Mouse (Mus musculus) Patski (cell line): ENCODE data around the gene Pif1. TPM values are rescaled to one million over a fixed set of nuclear protein-coding genes. Genes with fewer than 3 reads are reported as not detected.
A peak's percentile ranks its signal among the peaks of the same experiment; 100 is the strongest.

ENCODE experiments used
- ATAC-seq: fragments of 100-300 bp; one replicate; pipeline ENCODE4 v1.8.0; 2021
- CTCF ChIA-PET: fragments of 350-600 bp; sonication (Branson Sonifier 250); formaldehyde crosslinking; loops from one replicate; lab custom pipeline; 2022; ENCODE audit warnings: inconsistent platforms; lab: Charles Lee
- POLR2A ChIA-PET: fragments of 350-600 bp; sonication (Branson Sonifier 250); formaldehyde crosslinking; loops from one replicate; lab custom pipeline; 2022; ENCODE audit warnings: antibody characterized with exemption, inconsistent platforms; lab: Charles Lee
- DNase-seq: peaks from one replicate; pipeline ENCODE4 v3.0.0-alpha.2; 2011; ENCODE audit warnings: low read depth, low spot score
- H3K27me3 ChIP-seq: fragments of 371-371 bp; one replicate; pipeline ENCODE4 v1.5.1; 2021
- CTCF ChIP-seq: fragments of 100-300 bp; IDR thresholded peaks from one replicate; pipeline ENCODE4 v1.5.1; 2021
- in situ Hi-C: fragments of 300-500 bp; cut with MboI; formaldehyde crosslinking; loops from 3 replicates; pipeline ENCODE4 v1.11.1; 2018; ENCODE audit warnings: low pct_unique_long_range_greater_than_20kb, mixed read lengths
- polyA plus RNA-seq: library from polyadenylated mRNA; unstranded; gene quantifications from one replicate; pipeline ENCODE4 v1.2.3, GENCODE M21; 2021

The Pif1 gene
- polyA plus RNA-seq, 1 experiment from 2014 or later = 7.2 TPM

DNA sequence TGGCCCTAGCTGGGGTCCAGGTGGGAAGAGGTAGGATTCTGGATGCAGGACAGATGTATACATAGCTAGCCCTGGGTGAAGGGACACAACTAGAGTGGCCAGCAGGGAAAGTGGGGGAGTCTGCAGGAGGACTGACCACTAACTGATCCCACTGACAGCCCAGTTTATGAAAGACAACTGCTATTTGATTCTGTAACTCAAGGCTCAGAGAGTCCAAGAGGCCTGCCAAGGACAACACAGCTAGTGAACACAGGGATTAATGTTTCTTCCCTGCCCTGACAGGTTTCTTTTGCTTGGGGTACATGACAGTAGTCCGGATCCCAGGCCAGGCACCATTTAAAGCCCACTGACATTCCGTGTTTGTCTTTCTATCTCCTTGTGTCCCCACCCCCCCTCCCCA, 20.2 kb downstream of the Pif1 start:
- CTCF ChIA-PET = interaction anchor here (1.4 to 7.1 kb wide), 4 partner anchors 8 to 61 kb away, joined by 3 to 116 read pairs (median 6); partner anchors contain the start of genes Oaz2 and Rbpms2
- DNase-seq = no peak
- in situ Hi-C loops = loop anchor here (5.0 kb wide), 2 partner anchors 55 to 245 kb away; no protein-coding TSS in a partner anchor
- TF ChIP-seq CTCF = no peak
- H3K27me3 ChIP-seq = no peaks in the 10 kb centered on the region
- POLR2A ChIA-PET = interaction anchor here (0.9 kb wide), 1 partner anchor 57 kb away, joined by 3 read pairs; no protein-coding TSS in a partner anchor
- ATAC-seq = no peak

DNA sequence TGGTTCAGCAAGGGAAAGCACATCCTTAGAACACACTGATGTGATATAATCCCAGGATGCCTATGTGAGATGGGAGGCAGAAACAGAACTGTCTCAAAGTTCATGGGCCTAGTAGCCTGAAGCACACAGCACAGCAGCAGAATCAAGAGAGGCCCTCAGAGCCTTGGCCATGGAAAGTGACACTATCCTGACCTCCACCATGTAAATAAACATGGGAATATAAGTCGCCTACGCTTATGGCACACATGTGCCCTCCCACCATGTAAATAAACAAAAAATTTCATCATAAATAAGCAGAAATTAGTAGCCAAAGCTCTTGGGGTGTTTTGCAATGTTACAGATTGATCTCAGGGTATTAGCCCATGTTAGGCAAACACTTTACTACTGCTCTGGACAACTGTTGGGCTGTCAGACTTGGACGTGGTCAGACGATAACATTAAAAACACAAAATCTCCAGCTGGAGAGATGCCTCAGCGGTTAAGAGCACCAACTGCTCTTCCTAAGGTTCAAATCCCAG, 25.1 kb downstream of the Pif1 start:
- H3K27me3 ChIP-seq = no peaks in the 10 kb centered on the region
- CTCF ChIA-PET = no interaction called here
- DNase-seq = no peak
- in situ Hi-C loops = no loop called here
- TF ChIP-seq CTCF = no peak
- ATAC-seq = no peak
- POLR2A ChIA-PET = no interaction called here

DNA sequence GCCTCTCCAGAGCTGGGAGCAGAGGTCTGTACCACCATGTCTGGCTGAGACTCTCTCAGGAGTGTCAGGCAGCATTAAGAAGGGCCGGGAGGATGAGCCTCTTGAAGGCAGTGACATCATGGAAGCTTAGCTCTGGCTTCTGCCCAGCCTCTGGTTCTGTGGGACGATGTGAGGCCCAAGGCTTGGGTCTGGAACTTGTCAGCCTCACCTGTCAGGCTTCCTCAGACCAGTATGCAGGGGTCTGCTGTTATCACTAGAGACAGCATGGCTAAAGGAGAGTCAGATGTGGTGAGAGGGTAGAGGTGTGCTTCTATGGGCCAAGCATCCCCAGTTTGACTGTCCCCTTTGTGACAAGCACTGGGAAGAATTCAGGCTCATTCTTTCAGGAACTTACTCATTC, 26.1 kb downstream of the Pif1 start:
- DNase-seq = no peak
- in situ Hi-C loops = no loop called here
- ChIA-PET POLR2A (interaction anchor here (0.7 kb wide), 1 partner anchor 318 kb away, joined by 3 read pairs; no protein-coding TSS in a partner anchor), CTCF (interaction anchor here (0.8 kb wide), 1 partner anchor 51 kb away, joined by 3 read pairs; no protein-coding TSS in a partner anchor)
- no peaks in the 10 kb centered on the region for H3K27me3 ChIP-seq
- no peak for TF ChIP-seq CTCF
- ATAC-seq = no peak

DNA sequence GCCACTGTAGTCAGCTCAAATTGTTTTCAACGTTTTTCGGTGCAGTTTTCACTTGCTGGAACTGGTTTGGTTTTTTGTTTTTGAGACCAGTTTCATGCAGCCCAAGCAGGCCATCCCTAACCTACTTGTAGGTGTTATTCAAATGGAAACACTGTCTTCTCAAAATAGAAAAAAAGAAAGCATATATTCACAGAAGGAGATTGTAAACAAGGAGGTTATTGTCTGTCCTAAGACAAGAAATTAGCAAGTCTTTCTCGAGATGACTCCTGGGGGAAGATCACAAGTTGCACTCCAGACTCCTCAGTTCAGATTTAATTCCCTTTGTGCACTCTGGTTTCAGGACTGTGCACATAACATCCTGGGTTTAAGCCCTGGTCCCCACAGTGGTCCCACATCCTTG, 32.4 kb downstream of the Pif1 start:
- H3K27me3 ChIP-seq = no peaks in the 10 kb centered on the region
- DNase-seq (no peak), ATAC-seq (no peak)
- TF ChIP-seq CTCF = no peak
- POLR2A ChIA-PET = no interaction called here
- CTCF ChIA-PET = interaction anchor here (1.0 to 1.2 kb wide), 2 partner anchors 9 to 14 kb away, joined by 3 to 4 read pairs; no protein-coding TSS in a partner anchor
- in situ Hi-C loops = no loop called here

DNA sequence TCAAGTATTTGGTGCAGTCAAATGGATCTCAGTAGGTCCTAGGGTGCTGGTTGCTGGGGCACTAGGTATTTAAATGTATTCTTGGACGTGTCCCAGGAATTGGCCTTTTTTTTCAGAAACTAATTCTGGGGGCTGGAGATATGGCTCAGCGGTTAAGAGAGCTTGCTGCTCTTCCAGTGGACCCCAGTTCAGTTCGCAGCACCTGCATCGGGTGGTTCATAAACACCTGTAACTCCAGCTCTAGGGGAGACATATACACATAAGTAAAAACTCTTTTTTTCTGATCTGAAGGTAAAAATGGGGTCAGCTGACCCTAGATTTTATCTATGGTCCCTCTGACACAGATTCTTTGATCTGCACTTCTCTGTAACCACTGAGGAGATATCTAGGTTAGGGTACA, 34.2 kb downstream of the Pif1 start:
- no peak for DNase-seq
- no peaks in the 10 kb centered on the region for H3K27me3 ChIP-seq
- CTCF ChIA-PET = interaction anchor here (1.3 to 1.9 kb wide), 2 partner anchors 17 to 40 kb away, joined by 3 to 5 read pairs; no protein-coding TSS in a partner anchor
- TF ChIP-seq CTCF = no peak
- in situ Hi-C loops = no loop called here
- POLR2A ChIA-PET = no interaction called here
- ATAC-seq = no peak

DNA sequence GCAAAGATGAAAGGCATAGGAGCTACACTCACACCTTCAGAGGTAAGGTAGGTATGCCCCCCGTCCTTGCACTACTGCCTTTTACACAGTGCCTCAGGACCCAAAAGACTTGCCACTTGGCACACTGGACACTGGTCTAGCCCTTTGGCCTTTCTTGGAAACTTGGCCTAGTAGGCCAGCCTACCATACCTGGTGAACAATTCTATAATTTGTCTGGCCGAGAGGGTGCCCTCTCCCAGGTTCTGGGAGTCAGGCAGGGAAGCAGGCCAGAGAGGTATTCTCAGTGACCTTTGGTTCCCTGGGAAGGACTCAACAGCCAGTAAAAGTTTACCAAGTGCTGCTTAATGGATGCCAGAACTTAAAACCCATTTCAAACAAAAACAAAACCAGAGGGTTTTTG, 34.7 kb downstream of the Pif1 start:
- in situ Hi-C loops = no loop called here
- ChIA-PET CTCF (interaction anchor here (1.3 to 1.9 kb wide), 2 partner anchors 16 to 40 kb away, joined by 3 to 5 read pairs; no protein-coding TSS in a partner anchor), POLR2A (no interaction called here)
- DNase-seq (no peak), ATAC-seq (no peak)
- TF ChIP-seq CTCF = no peak
- H3K27me3 ChIP-seq = no peaks in the 10 kb centered on the region

DNA sequence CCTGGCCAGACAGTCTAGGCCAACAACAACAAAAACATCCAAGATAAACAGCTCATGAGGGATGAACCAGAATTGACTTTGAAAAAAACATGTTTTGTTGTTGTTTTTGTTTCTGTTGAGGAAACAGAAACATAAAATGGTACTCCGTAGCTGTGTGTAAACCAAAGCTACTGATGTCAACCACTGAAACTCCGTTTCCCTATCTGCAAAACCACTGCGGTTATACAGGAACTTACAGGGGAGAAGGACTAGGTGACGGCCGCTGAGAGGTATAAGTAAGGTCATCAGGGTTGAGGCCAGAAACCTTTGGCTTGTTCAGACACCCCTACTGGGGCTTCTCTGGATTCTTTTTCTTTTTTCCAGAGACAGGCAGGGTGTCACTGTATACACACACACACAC, 35.9 kb downstream of the Pif1 start:
- POLR2A ChIA-PET = no interaction called here
- ATAC-seq = no peak
- in situ Hi-C loops = no loop called here
- H3K27me3 ChIP-seq = no peaks in the 10 kb centered on the region
- CTCF ChIA-PET = interaction anchor here (1.1 kb wide), 1 partner anchor 40 kb away, joined by 3 read pairs; no protein-coding TSS in a partner anchor
- no peak for DNase-seq
- TF ChIP-seq CTCF = no peak

DNA sequence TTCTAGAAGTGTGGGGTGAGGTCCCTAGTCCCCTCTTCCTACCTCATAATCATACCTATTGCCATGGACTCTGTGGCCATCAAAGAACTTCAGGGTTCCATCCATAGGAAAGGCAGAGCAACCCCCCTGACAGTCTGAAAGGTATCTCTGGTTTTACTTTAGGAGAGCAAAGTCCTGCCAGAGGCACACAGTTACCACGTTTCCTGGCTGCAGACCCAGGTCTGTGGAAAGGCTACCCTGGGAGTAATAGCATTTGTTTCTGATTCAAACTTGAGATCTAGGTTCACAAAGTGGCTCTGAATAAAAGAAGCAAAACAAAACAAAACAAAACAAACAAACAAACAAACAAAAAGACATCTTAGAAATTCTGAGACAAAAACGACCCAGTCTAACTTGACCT, 37.3 kb downstream of the Pif1 start:
- POLR2A ChIA-PET = no interaction called here
- ATAC-seq = no peak
- CTCF ChIA-PET = interaction anchor here (1.2 kb wide), 1 partner anchor 26 kb away, joined by 3 read pairs; no protein-coding TSS in a partner anchor
- in situ Hi-C loops = no loop called here
- DNase-seq = no peak
- no peaks in the 10 kb centered on the region for H3K27me3 ChIP-seq
- TF ChIP-seq CTCF = no peak

DNA sequence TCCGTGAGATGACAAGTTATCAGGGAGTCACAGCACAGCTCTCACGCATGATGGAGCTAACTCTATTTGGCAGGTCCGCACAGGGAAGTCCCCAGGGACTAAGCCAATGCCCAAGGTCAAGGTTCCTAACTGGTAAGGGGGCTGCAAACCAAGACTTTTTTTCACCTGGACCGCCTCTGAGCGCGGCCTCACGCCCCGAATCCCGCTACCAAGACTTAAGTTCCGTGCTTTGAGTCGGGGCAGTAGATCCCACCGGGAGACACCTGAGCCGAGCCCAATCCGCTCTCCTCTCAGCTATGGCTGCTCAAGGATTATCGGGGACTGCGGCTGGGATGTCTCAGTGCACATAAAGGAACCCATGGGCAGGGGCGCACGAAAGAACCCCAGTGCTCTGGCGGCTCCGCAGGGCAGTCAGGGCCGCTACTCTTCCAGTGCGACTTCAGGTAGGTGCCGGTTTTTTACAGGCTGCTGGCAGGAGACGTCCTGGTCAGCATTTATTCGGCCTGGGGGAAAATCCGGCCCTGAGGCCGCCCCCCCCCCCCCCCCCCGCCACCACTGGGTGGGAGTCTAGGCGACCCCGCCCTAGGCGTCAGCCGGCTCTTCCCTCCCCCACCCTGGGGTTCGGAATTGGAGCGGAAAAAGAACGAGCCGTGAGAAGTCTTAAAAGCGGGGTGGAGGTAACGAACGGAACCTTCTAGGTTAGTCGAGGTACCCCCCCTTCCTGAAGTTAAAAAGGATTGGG, 42.2 kb downstream of the Pif1 start, which contains the start of gene Rbpms2:
Gene Rbpms2 (plus strand): TSS at position 624 of the 742 bp plus-strand sequence.
- ATAC-seq = no peak
- in situ Hi-C loops = no loop called here
- no peak for DNase-seq
- no peak for TF ChIP-seq CTCF
- ChIA-PET CTCF (interaction anchor here (2.5 kb wide), 1 partner anchor 23 kb away, joined by 8 read pairs; no protein-coding TSS in a partner anchor), POLR2A (interaction anchor here (1.2 kb wide), 1 partner anchor 30 kb away, joined by 3 read pairs; no protein-coding TSS in a partner anchor)
- H3K27me3 ChIP-seq = no peaks in the 10 kb centered on the region

DNA sequence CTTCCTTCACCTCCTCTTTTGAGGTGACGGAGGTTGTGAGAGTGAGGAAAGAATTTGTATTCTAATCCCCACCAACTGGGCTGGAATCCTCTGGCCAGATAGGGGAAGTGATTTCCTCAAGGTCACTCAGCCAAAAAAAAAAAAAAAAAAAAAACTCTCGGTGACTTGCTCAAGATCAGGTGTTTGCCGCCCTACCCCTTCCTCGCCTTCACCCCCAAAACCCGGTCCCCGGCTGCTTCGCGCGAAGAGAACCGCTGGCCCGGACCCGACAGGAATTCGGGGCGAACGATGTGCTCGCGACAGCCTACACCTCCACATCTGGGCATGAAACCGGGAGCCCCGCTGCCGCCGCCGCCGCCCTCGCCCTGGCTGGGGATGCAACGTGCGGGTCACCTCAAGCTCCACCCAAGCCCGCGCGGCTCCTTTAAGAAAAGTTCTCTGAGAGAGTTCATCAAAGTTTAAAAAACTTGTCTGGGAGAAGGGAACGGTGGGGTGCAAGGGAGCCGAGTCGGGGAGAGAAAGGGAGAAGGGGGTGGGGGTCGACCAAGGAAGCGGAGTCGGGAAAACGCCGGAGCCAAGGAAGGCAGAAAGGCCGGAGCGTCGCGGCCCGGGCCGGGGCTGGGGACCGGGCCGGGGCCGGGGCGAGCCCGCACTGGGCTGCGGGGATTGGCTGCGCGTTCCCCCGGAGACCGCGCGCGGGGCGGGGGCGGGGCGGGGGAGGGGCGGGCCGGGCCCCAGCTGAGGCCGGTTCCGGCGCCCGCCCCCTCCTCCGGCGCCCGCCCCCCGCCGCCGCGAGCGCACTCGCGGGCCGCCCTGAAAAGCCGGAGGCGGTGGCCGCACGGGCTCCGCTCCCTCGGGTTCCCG, 43.0 kb downstream of the Pif1 start:
- in situ Hi-C loops = no loop called here
- H3K27me3 ChIP-seq = no peaks in the 10 kb centered on the region
- CTCF ChIA-PET = interaction anchor here (2.2 to 2.5 kb wide), 2 partner anchors 24 to 34 kb away, joined by 6 to 8 read pairs; no protein-coding TSS in a partner anchor
- ATAC-seq = peak; percentile 64
- POLR2A ChIA-PET = interaction anchor here (1.1 to 1.7 kb wide), 3 partner anchors 16 to 42 kb away, joined by 3 to 4 read pairs (median 3); no protein-coding TSS in a partner anchor
- DNase-seq = no peak
- no peak for TF ChIP-seq CTCF
